Mouse (Mus musculus) CH12F3 (cell line): Measurements from ENCODE around the gene Slain1.

Experiments used
- in situ Hi-C: fragments of 300-500 bp; cut with MboI; formaldehyde crosslinking; loops from 2 replicates; pipeline ENCODE4 v1.14.3; 2020; ENCODE audit warnings: low sequenced_read_pairs

Slain1 gene

DNA sequence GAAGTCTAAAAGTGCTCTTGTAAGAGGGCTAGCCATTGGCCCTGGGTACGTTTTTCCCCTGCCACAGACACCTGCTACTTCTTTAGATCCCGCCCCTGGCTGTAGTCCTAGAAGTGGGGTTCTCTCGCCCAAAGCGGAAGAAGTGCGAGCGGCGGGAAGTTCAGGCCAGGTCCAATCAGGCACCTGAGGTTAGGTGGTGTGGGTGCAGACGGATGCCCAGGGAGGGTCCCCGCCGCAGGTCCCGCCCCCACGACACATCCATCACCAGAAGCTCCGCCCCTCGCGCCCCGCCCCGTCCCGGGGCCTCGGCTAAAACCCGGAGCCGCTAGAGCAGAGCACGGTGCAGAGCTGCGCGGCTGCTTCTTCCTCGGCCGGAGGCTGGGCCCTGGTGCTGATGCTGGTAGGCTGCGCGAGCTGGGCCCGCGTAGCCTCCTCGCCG, at the start of gene Slain1:
Gene Slain1, plus strand, starts transcription at position 333 of the 439 bp plus-strand sequence.
- in situ Hi-C loops: no loop called here

DNA sequence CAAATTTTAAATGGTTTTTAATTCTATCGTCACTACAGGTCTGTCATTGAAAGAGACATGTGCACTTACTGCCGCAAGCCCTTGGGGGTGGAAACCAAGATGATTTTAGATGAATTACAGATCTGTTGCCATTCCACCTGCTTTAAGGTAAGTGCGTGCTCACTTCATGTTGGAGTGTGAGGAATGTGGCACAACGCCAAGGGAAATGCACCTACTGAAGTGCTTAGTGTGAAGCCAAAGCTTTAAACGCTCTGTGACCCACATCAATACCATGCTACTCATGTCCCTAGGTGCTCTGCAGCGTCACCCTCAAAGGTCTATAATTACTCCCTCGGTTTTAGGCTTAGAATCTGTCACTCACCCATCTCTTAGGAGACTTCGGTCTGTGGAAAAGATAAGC, 42.0 kb upstream of the Slain1 start:
- in situ Hi-C loops: no loop called here

GRCm38 (mm10) chr14:103613573-103614271, 36.3 kb upstream of the Slain1 start:
- in situ Hi-C loops: no loop called here

GRCm38 (mm10) chr14:103614272-103614587, 35.8 kb upstream of the Slain1 start:
- in situ Hi-C loops: no loop called here

DNA sequence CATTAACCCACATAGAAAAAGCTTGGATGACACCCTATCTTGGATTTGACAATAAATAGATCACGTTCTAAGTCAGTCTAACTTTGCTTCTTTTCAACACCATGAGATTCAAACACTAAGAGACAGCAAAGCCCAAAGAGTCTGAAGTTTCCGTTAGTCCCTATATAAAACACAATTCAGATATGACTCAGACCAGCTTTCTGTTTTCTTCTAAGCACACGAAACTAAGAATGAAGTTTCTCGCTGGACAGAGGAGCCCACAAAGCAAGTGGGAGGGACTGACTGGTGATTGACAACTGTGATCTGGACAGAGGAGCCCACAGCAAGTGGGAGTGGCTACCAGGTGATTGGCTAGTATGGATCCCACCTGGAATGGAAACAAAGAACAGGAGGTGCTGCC, 30.3 kb upstream of the Slain1 start:
- in situ Hi-C loops: no loop called here

DNA sequence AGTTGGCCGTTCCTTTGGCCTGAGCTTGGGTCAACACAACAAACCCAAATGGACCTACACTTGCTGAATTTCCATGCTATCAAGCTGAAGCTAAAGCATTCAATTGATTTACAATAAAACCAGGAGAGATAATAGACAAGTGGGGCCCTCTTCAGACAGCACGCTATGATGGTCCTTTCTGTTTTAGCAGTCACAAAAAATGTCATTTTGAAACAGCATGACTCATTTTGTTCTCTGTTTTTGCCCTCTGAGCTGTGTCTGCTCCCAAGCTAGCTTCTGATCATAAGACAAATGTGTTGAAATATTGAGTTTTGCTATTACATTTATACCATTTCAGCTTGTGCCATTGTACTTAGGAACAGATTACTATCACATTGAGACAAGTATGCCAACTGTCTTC, 28.8 kb upstream of the Slain1 start:
- in situ Hi-C loops: no loop called here

- in situ Hi-C loops: no loop called here
Observed at GRCm38 (mm10) chr14:103626100-103626499, 23.9 kb upstream of the Slain1 start.

GRCm38 (mm10) chr14:103629639-103630364, 20.2 kb upstream of the Slain1 start:
- in situ Hi-C loops: no loop called here

GRCm38 (mm10) chr14:103630545-103630944, 19.5 kb upstream of the Slain1 start:
- in situ Hi-C loops: no loop called here

- in situ Hi-C loops: no loop called here
Observed at GRCm38 (mm10) chr14:103643933-103644332, 6.1 kb upstream of the Slain1 start.

DNA sequence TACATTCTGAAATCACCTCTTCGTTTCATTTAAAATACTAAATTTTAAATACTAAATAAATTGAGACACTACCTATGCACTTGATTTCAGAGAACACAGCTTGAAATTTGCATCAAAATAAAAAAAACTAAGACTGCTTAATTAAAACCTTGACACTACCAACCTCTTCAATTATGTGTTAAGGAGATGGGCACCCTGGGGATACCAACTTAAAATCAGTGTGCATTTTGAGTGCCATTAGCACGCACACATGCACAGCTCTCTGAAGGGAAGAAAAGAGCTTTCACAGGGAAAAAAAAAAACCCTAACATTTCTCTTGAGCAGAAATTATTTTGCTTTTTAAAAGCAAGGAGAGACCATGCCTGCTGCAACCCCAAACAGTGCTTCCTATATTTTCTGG, 2.0 kb upstream of the Slain1 start:
- in situ Hi-C loops: no loop called here

GRCm38 (mm10) chr14:103648623-103649255, 1.3 kb upstream of the Slain1 start:
- in situ Hi-C loops: no loop called here

- in situ Hi-C loops: no loop called here
Observed at GRCm38 (mm10) chr14:103649302-103649701, 726 bp upstream of the Slain1 start.

DNA sequence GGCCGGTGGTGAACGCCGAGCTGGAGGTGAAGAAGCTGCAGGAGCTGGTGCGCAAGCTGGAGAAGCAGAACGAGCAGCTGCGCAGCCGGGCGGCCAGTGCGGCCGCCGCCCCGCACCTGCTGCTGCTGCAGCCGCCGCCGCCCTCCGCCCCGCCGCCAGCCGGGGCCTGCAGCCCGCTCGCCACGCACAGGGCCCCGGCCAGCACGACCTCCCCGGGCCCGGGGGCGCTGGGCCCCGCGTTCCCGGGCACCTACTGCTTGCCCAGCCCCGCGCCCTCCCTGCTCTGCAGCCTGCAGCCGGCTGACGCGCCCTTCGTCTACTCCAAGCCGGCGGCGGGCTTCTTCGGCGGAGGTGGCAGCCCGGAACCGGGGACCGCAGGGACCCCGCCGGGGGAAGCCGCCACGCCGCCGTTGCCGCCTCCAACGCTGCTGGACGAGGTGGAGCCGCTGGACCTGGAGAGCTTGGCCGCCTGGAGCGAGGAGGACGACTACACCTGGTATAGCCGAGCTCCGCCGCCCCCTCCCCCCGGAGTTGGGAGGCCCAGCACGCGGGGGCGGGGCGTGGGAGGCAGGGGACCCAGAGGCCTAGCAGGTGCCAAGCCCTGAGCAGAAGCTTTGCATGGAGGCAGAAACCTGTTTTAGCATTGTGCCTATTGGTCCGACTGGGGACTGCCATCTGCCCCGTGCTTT, 529 bp downstream of the Slain1 start:
- in situ Hi-C loops: no loop called here

GRCm38 (mm10) chr14:103651106-103651505, 1.1 kb downstream of the Slain1 start:
- in situ Hi-C loops: no loop called here

GRCm38 (mm10) chr14:103651562-103651961, 1.5 kb downstream of the Slain1 start:
- in situ Hi-C loops: no loop called here

DNA sequence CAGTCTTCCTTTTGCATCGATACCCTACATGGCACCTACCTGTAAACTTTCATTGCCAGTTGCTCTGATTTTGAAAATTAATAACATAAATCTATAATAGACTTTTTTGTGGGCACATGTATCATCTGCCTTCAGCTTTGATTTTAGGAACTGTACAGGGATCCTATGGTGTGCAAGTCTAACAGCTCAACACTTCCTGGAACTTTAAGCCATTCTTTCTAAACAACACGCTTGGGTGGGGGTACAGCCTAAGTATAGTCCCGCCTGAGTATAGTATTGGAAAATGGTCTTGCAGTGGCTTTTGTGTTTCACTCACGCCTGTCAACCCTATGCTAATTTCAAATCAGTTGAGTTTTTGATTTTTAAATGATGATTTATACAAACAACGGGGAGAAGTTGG, 2.5 kb downstream of the Slain1 start:
- in situ Hi-C loops: no loop called here

DNA sequence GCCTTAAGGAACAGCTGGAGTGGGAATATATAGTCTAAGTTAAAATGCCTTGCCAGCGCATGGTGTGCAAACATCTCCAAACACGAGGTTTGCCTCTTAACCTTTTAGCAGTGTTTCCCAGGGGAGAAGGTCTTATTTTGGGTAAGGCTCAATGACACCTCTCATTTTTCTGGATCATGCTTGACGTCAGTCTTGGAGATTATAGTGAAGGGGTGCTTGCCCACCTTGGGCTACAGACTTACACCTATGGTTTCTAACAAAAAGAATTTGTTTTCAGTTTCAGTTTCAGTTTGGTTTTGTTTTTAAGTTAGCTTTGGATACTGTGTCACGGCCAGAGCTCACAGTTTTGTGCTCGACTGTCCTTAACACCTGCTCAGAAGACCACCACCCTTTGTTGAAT, 3.8 kb downstream of the Slain1 start:
- in situ Hi-C loops: no loop called here

GRCm38 (mm10) chr14:103655448-103655847, 5.4 kb downstream of the Slain1 start:
- in situ Hi-C loops: no loop called here

DNA sequence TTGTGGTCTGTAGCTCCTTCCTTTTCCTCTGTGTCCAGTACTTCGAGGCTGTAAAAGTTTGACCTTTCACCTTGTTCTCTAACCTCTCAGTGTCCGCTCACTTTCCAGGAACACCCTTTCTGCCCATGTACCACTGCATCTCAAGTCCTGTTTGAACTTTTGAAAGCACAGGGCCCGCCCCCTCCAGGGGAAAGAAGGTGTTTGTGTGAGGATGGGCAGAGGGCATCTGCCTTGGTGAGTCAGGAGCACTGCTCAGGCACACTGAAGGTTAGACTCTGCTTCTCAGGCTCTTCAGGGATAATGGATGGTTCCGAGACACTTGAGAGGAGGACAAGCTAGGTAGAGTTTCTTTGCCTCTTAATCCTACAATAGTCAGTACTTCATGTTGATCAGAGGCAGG, 7.8 kb downstream of the Slain1 start:
- in situ Hi-C loops: no loop called here

DNA sequence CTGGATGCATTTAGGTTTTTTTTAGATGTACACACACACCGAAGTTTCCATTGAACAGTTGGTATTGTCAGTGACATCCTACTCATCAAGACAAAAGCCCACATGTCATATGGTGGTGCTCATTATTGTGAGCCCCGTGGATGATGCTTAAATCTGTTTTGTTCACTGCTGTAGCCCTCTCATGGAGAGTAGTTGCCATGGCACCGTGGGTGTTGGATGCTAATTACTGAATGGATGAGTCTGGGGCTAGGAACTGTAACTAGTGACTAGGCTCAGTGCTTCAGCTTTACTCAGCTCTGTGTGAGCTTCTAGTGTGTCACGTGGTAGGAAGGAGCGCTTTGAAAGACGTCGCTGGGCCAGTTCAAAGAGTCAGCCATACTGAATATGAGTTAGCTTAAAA, 13.0 kb downstream of the Slain1 start:
- in situ Hi-C loops: no loop called here

DNA sequence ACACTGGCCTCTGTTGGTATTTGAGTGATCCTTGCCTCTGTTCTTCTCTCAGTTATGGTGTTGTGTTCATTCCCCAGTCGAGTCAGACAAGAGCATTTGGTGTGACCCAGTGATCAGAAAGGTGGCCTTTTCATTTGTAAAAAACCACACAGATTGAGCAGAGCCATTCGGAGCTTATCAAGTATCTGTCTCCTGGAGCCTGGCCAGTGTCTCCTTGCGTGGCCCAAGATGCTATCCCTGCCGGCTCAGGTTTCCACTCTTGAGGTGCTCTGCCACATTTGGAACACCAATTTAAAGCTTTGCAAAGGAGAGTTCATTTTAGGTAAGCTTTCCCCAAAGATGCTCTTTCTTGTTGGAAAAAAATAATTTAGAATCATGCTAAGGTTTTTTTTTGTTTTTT, 14.4 kb downstream of the Slain1 start:
- in situ Hi-C loops: no loop called here
